Mouse (Mus musculus): Measurements from ENCODE around the gene Dscaml1.

- TF ChIP-seq CTCF (IDR thresholded peaks at IDR 0.05; ENCODE audit: insufficient read depth, low read length) = no peak
- TF ChIP-seq POLR2A (IDR thresholded peaks at IDR 0.05; ENCODE audit: borderline replicate concordance, extremely low read depth, low read depth, low read length) = no peak
Measured at GRCm38 (mm10) chr9:45569680-45570079, 143.3 kb downstream of the Dscaml1 start.

Data from lung, adult 2 months (tissue).